Mouse (Mus musculus) testis, adult 2 months (tissue): ENCODE measurements around the gene Slfn9.

Experiments used
- CTCF ChIP-seq: fragments of 200-500 bp; IDR thresholded peaks from 2 replicates; pipeline ENCODE4 v1.5.1; 2012; ENCODE audit warnings: low read depth, mild to moderate bottlenecking, inconsistent platforms, low read length, moderate library complexity; ENCODE audit not compliant: control insufficient read depth, insufficient read depth, insufficient replicate concordance
- POLR2A ChIP-seq: fragments of 200-500 bp; IDR thresholded peaks from 2 replicates; pipeline ENCODE4 v1.6.1; 2012; ENCODE audit warnings: low read depth, mild to moderate bottlenecking, inconsistent platforms, low read length, moderate library complexity; ENCODE audit not compliant: control insufficient read depth

- TF ChIP-seq CTCF (no peak), POLR2A (no peak)
These were observed 21.7 kb upstream of the Slfn9 start for GRCm38 (mm10) chr11:83013356-83013755.
